Mouse (Mus musculus): ENCODE measurements around the gene Inppl1.
A peak's percentile ranks its signal among the peaks of the same experiment; 100 is the strongest.

The Inppl1 gene

DNA sequence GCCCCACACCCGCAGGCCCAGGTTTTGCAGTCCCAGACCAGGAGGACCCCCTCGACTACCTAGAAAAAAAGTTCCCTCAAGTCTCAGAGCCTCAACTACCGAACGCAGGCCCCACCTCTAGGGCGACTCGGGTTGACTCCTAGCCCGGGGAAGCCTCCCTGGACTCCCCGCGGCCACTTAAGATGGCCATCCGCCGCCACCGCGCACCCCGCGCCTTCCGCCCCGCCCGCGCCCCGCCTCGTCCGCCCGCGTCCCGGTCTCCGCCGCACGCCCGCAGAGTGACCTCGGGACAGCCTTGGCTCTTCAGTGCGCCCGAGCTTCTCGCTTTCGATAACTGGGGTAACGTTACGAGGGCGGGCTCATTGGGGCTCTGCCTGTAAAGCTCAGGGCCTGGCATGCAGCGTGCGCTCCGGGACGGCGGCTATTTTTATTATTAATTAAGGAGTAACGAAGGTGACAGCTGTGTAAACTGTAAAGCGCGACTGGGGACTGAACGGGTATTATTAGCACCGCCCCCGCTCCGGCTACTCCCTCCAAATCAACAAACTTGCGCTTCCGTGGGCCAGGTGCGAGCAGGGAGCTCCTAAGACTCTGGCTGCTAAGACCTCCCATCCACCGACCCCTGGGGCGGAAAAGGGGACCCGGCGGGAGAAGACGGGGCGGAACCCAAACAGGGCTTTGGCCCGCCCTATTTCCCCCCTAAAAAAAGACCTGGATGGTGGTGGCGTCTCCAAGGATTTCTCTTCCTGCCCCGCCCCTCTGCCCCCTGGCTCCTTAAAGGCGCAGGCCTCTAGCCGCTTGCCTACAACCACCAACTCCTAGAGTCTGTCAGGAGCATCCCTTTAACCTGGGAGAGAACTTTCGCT is at the start of gene Inppl1:
TSS of gene Inppl1 (minus strand) at position 624 of the 866 bp plus-strand sequence.
- DNase-seq, result peak; percentile 54 to 57

DNA sequence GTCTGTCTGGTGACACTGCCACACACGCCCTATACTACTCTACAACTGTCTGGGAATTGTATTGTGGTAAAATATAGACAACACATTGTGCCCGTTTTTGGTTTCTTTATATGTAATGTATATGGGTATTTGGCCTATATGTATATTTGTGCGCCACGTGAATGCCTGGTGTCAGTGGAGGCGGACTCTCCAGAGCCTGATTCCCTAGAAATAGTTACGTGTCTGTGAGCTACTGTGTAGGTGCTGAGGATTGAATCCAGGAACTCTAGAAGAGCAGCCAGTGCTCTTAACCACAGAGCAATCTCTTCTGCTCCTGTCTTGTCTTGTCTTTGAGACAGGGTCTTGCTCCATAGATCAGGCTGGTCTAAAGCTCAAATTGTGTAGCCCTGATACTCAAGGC is 48.2 kb upstream of the Inppl1 start:
- no peak for DNase-seq

DNA sequence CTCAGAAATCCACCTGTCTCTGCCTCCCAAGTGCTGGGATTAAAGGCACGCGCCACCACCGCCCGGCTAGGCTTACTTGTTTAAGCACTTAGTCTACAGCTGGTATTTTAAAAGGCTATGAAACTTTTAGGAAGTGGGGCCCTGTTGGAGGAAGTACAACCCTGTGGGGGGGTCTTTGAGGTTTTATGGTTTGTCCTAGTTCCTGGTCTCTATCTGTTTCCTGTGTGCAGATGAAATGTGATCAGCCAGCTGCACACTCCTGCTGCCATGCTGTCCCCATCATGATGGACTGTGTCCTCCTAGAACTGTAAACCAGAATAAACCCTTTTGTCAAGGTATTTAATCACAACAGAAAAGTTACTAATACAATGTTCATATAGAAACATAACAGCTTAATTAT is 46.1 kb upstream of the Inppl1 start:
- peak in 1 of 2 experiments; percentile 17 for DNase-seq

DNA sequence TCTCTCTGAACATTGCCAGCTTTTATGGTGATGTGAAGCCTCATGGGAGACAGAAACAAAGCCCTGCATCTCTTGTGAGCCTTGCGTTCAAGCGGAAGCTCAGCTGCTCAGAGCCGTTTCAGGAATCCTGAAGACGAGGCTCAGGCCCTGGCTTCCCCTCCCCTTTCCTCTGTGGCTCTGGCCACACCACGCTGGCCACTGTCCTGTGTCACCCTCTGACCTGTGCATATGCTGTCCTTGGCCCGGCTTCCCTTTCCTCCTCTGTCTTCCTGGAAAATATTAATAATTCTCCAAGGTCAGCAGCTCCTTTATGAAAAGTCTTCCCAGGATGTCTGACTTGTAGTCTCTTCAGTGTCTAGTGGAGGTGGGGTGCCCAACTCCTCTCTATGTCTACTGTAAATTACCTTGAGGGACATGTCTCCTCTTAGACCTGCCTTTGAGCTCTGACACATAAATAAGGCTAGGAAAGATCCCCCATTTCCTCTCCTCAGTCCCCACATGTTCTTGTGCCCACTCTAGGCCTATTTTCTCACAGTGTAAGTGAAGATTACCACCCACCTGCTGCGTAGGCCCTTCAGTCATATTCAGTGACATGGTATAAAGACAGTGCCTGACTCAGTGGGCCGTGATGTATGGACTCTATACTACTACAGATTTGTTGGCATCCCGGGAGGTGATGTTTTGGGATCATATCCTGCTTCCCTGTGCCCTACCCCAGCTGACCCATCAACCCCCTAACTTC is 44.6 kb upstream of the Inppl1 start:
- DNase-seq, result no peak

DNA sequence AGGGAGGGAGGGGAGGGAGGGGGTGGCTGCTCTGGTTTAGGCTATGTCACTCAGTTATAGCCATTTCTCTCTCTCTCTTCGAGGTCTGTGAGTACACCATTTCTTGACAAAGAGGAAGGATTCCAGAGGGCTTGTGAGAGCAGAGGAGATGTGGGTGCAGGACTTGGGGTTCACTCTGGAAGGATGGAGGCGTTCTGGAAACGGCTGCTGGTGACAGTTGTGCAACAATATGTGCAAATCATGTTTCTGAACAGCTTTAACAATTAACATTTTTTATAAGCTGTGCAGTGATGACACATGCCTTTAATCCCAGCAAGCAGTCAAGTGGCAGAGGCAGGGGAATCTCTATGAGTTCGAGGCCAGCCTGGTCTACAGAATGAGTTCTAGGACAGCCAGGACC is 42.8 kb upstream of the Inppl1 start:
- no peak for DNase-seq

DNA sequence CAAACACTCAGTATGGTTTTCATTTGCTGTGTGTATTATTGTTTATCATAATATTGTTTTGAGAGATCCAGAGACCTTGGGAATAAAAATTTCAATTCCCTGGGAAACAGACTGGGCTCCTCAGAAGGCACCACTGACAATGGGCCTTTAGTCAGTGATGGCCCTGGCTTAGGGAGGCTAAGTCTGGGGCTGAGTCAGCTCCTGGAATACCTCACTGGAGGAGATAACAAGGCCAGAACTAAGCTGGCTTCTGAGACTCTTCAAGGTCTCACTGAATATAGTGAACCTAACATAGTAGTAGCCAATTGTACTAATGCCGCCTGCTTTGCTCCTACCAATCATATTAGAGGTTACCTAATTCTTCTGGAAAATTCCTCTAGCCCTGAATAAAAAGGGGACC is 37.9 kb upstream of the Inppl1 start:
- DNase-seq, result no peak

DNA sequence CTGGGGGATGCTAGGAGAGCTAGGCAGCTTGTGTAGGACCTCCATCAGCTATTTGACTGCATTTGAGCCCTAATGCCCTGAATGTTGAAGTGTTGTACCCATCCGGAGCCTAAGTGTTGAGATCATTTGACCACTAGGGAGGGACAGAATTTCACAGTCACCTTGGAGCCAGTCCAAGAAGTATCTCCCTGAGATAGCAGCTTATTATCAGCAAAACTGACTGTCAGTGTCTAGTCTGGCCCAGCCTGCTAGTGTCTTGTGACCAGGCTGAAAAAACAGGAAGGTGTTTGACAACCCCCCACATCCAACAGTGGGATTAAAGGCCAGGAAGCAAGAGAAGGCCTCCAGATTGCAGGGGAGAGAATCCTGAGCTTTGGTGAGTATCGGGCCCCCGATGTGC is 33.3 kb upstream of the Inppl1 start:
- DNase-seq, result no peak

DNA sequence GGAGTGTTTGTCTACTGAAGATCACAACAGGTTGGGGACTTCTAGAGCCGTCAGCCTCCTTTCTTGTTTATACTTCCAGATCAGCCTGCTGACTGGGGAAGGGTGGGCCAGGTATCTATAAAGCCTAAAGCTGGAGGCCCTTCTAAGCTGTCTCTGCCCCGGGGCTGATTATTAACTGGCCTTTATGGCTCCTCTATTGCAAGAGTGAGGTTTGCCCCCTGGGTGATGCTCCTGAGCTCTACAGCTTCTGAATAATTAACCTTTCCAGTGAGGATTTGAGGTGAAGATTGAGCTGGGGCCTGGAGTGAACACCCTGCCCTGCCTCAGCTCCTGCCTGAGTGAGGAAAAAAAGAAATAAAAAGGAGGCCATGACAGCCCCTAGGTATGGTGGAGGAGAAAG is 32.6 kb upstream of the Inppl1 start, which contains the start of gene Folr1:
TSS of gene Folr1 (minus strand) at position 160 of the 400 bp plus-strand sequence.
- DNase-seq, result no peak

DNA sequence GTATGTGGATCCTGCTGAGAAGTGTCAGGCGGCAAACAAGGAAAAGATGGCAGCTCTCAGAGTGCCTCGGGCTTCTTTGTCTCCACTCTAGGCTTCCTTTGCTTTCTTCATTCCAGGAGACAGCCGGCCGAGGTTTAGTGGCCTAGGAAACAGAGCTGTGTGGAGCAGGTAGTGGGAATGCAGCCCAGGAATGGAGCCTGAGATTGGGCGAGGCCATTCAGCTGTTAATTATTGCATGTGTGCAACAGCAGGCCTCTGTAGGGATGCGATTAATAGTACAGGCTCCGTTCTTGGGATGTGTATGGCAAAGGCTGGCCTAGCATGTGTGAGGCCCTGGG is 31.1 kb upstream of the Inppl1 start:
- no peak for DNase-seq

DNA sequence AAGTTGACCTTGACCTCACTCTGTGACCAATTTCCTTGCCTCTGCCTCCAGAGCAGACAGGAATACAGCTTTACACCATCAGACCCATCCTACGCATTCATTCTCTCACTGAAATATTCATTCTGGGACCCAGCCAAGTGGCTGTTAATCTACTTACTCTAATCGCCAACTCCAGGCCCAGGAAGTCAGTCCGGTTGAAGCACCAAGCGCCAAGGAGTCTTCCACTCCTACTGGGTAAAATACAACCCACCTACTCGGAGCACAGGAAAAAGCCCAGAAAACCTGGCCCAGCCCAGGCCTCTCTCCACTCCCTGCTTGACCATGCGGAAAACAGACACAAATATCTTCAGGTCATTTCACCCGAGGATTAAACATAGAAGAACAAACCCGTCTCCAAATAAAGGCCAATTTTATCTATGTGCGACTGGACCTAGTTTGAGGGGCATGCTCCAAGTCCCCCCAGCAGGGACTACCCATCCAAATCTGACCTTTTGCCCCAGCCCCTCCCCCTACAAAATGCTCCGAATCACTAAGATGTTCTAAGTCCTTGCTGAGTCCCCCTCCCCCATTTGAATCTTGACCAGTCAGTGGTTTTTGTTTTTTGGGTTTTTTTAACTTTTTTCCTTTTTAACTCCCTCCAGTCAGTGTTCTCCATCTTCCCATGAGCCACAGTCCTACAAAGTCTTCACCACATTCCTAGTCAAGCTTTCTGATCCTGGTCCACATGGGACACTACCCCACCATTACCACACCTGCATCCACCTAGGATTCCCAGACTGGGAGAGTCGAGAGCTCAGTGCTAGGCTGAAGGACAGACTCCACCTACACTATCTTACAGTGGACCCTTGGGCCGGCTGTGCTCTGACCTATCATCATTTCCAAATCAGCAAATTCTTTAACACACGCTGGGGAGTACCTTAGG is 30.5 kb upstream of the Inppl1 start:
- DNase-seq, result no peak

DNA sequence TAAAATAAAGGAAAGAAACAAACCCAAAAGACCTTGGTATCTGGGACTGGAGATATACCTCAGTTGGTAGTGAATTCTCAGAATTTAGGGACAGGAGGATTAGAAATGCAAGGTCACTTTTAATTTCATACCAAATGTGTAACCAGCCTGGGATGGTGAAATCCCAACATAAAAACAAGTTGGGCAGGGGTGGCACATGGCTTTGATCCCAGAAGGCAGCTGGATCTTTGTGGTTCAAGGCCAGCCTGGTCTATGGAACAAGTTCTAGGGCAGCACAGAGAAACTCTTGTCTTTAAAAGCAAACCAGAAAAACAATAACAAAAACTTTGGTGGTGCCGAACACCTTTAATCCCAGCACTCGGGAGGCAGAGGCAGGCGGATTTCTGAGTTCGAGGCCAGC is 29.5 kb upstream of the Inppl1 start:
- DNase-seq, result no peak

DNA sequence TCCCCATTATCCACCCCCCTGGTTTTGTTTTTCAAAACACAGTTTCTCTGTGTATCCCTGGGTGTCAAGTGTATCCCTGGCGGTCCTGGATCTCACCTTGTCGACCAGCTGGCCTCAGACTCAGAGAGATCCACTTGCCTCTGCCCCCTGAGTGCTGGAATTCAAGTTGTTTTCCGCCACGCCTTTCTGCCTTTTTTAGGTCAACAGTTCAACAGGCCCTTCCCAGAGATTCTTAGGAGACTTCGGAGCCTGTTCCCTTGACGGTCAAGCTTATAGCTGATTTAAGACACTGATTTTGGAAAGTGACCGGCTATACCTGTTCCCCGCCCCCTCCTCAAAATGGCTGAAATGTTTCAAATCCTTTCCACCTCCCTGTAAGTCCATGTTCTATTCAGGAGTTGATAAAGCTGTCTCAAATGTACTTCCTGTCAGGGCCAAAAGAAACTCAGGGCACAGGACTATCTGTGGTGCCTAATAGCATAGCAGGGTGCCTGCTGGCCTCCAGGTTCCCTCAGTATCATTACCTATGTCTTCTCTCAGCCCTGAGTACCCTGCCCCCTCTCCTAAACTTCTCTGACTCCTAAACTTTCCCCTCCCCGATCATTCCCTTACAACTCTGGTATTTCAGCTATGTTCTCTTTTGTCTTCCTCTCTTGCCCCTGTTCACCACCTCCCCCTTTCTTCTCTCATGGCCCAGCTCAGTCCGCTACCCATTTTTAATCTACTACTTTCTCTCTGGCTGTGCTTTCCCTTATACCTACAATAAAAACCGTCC is 28.6 kb upstream of the Inppl1 start:
- DNase-seq, result no peak

DNA sequence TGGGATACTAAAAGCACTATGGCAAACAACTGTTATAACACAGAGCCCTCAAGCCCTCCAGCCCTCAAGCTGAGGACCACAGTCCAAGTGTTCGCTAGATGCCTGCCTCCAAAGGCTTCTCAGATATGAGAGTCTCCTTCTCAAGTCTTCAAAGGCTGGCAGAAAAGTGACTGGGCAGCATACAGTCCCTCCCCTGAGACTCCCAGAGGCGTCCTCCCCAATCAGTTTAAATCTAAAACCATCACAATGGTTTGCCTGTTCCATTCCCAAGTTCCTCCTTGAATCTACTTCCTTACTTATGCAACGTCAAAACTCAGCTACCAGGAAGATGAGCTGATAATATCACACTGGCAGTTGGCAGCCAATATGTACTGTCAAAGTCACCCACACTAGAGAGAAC is 25.4 kb upstream of the Inppl1 start, which contains the start of gene Anapc15:
TSS of gene Anapc15 (plus strand) at position 301 of the 400 bp plus-strand sequence.
- no peak for DNase-seq

DNA sequence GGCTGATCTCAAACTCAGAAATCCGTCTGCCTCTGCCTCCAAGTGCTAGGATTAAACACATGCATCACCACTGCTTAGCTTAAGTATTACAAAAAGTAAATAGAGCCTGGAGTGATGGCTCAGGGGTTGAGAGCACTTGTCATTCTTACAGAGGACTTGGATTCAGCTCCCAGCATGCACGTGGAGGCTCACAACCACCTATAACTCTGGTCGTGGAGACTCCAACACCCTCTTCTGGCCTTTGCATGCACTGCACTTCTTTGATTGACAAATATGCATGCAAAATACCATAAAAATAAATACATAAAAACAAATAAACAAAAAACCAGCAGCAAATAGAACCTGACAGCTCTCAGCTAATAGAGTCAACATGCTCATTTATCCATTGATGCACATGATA is 24.3 kb upstream of the Inppl1 start:
- DNase-seq, result no peak

DNA sequence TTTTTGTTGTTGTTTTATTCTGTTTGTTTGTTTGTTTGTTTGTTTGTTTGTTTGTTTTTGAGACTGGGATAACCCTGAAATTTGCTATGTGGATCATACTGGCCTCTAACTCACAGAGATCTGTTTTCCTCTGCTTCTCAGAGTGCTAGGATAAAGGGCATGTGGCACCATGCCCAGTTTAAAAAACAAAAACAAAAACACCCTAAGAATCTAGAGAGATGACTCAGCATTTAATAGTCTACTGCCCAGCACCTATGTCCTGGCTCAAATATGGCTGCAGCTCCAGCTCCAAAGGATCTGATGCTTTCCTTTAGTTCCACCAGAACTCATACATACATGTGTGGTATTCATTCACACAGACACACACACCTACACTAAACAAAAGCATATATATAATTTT is 22.9 kb upstream of the Inppl1 start:
- no peak for DNase-seq

DNA sequence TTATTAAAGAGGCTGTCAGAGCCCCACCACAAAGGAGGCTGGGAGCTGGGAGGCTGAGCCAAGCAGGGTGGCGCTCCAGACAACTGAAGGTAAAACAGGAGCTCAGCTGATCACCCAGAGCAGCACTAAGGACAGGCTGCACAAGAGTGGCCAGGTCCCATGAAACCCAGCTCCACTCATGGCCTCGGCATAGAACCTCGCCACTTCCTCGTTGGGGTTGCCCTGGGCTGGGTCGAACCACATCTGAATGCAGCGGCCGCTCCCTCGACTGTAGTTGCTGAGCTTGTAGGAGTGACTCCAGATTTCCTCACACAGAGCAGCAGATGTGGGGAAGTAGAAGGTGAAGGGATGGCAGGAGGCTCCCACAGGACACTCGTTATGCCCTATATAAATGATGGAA is 20.3 kb upstream of the Inppl1 start:
- DNase-seq, result peak; percentile 16 to 24

DNA sequence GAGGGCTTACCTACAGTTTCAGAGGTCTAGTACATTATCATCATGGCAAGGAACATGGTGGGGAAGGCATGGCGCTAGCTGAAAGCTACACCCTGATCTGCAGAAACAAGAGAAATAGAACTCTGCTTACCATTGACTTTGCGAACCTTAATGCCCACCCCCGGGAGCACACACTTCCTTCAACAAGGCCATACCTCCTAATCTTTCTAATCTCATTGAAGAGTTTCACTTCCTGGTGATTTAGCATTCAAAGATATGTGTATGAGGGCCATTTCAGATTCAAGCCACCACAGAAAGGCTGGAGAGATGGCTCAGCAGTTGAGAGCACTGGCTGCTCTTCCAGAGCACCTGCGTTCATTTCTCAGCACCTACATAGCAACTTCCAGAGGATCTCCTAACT is 19.1 kb upstream of the Inppl1 start, which contains the start of gene Folr2:
TSS of gene Folr2 (minus strand) at position 101 of the 400 bp plus-strand sequence.
- peak; percentile 14 to 19 for DNase-seq

DNA sequence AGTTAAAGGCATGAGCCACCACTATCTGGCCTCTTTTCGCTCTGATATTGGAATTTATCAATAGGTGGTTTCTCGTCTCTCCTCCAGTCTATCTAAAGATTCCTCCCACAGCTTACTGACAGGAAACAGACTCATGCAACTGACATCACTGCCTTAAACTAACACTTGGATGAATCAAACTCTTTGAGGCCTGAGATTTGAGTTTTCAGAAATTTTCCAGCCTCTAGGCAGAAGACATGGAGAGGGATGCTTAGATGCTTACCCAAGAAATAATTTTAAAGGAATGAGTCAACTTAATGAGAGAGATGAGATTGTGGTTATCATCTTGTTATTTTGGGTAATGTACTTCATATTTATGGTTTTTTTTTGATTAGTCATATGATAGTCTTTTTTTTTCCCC is 15.8 kb upstream of the Inppl1 start:
- no peak for DNase-seq

DNA sequence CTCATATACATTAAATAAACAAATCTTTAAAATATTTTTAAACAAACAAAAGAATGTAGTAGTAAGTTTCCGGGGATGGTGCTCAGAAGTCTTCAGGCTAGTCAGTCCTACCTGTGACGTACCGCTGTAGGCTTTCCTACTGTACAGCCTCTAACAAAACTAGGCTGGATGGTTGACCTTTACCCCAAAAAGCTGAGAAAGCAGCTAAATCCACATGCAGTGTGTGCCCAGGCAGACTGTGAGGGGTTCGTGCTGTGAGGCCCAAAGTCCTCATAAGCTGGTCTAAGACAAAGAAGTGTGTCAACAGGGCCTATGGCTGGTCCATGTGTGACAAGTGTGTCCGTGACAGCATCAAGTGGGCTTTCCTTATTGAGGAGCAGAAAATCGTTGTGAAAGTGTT is 14.8 kb upstream of the Inppl1 start:
- DNase-seq, result no peak

DNA sequence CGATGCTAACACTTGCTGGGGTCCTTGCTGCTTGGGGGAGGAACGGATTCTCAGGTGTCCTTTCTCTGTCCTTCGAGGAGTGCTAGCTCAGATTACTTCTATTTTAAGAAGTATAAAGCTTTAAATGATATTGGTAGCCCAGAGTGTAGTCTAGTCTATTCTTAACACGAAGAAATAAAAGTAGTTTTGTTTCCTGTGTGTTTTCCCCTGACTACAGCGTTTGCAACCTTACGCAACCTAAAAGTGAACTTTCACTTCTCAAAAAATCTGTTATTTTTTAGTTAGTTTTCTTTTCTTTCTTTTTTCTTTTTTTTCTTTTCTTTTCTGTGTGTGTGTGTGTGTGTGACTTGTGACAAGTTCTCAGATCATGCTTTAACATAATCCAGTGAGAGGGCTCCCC is 13.7 kb upstream of the Inppl1 start:
- no peak for DNase-seq

DNA sequence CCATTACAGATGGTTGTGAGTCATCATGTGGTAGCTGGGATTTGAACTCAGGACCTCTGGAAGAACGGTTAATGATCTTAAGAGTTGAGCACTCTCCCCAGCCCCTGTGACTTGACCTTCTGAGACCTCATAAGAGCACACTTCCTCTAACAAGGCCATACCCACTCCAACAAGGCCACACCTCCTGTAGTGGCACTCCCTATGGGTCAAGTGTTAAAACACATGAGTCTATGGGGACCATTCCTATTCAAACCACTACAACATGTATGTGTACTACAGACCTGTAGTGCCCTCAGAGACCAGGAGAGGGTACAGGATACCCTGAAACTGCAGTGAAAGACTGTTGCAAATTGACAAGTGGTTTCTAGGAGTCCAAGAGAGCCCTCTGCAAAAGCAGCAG is 9.9 kb upstream of the Inppl1 start:
- peak in 1 of 2 experiments; percentile 11 for DNase-seq

DNA sequence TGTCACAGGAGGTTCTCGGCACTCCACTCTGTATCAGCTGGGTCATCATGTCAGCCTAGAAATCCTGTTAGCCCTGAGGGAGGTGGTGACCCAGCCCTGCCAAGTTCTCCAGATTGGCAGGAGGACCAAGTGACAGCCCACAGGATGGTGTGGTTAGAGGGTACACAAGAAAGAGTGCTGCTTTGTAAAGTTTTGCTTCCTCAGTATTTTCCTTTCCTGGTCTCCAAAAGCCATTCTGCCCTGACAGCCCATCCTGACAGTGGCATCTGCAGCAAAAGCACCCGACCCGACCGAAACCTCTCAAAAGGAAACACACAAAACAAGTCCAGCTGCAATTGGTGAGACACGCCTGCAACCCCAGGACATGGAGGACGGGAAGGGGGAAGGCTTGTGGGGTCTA is 6.2 kb upstream of the Inppl1 start:
- DNase-seq, result no peak

Data from B cell, adult 2 months (primary cell).